Mouse (Mus musculus): Measurements from ENCODE around the gene Tle4. TPM values are rescaled to one million over a fixed set of nuclear protein-coding genes. Genes with fewer than 3 reads are reported as not detected.

The Tle4 gene
- total RNA-seq, 2 experiments from 2014 or later = 16.1 to 18.7 TPM

DNA sequence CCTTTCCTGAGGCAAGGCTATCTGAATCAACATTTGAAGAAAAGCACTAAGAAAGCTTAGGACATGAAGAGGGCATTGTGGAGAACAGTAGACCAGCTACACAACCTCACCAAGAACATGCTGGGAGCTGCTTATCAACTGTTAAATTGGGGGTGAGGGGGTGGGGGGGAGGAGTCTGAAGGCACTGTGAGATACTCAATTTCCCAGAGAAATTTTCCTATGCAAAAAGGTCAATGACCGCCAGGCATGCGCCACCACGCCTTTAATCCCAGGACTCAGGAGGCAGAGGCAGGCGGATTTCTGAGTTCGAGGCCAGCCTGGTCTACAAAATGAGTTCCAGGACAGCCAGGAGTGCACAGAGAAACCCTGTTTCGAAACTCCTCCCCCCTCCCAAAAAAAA, 65.0 kb downstream of the Tle4 start:
- no peak for DNase-seq (ENCODE audit: low spot score)

DNA sequence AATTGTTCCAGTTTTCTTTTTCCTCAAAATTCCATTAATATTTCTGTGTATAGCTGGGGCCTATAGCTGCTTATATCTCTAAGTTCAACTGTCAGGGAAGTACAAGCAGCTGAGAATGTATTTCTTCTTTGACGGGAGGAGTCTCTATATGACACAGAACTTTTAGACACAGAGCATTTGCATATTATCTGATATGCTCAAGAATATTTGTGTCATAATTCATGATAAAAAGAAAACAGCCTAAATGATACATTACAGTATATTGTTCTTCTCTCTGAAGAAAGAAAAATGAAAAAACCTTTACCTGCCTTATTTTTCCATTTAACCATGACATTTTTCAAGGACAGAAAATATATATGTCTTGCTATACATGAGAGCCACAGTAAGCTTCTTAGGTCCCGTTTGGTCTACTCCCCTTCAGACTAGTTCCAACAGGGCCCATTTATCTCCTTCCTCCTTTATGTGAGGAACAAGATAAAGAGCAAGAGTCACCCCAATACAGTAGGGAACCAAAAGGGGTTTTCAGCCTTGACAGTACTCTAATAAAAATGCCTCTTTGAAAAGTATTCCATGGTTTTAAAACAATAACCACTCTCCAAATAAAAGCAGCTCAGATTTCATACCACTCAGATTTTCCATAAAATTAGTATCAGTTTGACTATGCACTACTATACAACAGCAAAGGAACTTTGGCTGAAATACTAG, 77.6 kb downstream of the Tle4 start:
- DNase-seq (ENCODE audit: low spot score) = no peak

DNA sequence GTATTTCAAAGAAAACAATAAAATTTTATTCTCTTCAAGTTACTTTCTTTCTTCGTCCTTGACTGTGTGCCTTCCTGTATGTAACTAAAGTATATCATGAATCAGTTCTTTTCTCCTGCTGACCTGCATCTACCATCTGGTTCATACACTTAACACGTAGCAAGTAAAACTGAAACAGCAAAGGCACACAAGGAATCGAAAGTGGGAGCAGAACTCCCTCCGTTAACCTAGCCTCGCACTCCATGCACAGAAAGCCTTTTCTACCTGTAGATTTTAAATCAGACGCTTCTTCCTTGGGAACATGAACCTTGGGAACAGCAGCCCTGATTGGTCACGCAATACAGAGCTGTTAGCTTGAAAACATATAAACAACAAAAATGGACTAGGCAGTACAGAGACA, 78.7 kb downstream of the Tle4 start:
- DNase-seq (ENCODE audit: low spot score) = no peak

DNA sequence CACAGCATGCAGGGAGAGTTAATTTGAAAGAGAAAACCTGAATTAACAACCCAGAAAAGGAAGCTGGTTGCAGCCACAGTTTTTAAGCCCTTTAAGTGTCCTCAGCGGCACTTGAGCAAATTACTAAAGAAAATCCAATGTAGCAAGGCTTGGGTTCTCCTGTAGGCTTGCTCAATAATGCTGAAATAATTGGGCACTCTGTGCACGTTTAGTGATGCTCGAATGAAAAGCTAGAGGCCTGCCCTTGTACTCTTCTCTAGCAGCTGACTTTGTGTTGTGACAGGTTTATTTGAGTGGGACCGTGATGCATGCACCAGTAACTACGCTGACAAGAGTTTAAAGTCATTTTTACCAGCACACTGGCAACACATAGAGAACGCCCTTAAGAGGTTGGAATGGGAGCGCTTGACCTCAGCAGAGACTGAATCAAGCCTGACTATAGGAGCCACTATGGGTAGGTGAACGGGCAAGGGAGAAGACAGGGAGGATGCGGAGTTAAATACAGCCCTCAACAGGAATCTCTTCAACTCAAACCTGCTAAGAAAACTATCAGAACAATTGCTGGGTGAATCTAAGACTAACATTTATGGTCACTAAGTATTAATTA, 79.3 kb downstream of the Tle4 start:
- DNase-seq (ENCODE audit: low spot score) = no peak

DNA sequence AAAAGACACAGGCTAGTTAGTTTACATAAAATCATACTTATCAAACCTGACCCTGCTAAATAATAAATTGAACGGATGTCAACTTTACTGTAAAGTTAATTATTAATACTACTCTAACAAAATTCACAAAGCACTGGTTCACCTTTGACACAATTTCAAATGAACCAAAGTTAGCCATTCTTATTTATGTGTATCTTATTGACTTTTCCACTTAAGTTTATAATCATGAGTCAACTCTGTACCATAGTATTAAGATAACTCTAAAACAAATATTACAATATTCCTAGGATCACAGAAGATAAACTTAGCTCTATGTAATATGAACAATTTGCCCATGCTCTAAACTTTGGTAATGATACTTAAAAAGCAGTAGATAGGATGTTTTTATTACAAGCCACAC, 81.4 kb downstream of the Tle4 start:
- no peak for DNase-seq (ENCODE audit: low spot score)

DNA sequence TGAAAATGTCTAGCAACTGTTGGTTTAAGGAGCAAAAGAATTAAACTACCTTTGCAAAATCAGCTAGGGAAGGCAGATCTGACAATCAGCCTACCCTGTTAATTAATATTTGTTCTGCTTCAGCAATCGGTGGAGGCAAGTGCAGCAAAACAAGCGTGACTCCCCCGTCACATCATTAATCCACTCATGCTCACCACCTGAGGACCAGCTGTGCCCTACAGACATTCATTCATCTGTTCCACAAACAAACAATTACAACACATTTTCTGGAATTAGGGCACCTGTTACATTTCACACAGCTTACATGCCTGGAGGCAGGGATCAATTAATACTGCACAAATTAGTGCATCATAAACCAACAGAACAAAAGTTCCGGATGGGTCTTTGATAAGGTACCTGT, 89.0 kb downstream of the Tle4 start:
- DNase-seq (ENCODE audit: low spot score) = no peak

DNA sequence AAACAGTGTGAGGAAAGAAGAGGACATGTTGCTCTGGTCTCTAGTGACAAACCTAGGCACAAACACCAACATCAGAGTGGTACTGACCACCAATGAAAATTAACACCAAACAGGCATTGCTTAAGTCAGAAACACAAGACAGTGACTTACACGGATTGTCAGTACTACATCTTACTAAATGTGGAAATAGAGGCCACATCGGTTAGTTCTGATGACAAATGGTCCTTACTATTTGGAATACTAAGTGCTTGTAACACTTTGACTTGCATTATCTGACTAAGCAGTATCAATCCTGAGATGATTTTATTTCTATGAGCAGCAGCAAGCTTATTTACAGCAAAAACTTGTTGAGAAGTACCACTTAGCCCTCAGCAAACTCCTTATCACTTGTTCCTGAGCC, 89.9 kb downstream of the Tle4 start:
- no peak for DNase-seq (ENCODE audit: low spot score)

DNA sequence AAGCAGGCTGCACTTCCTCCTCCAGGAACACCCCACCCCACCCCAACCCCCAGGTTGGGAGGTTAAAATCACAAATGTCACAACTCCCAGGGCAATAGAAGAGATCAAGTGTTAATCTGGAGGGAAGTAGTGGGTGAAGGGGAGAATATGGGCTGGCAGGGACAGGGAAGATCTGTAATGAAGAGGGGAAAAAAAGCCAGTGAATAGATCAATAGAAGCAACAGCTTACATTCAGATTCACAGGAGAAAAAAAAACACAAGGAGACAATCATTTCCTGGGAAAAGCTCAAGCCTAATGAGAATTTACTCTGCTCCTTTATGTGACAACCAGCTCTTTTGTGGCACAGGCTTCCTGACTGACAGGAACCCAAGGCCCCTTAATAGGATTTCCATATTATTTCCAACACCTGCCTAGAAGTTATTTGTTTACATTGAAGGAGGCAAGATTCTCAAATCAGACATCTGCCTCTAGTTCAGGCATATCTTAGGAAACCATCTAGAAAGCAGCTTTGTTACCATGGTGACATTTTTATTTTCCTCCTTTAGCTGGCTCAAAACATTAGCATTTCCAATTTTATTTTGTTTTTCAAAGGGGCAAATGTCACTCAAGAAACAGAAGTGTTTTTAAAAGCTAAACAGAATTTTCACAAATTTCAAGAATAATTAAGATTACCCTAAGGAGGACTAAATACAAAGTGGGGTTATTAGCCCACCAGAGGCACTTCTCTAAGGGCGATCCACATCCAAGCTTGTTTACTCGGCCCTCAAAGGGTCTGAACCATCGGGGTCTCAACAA, 90.8 kb downstream of the Tle4 start:
- DNase-seq (ENCODE audit: low spot score) = no peak

DNA sequence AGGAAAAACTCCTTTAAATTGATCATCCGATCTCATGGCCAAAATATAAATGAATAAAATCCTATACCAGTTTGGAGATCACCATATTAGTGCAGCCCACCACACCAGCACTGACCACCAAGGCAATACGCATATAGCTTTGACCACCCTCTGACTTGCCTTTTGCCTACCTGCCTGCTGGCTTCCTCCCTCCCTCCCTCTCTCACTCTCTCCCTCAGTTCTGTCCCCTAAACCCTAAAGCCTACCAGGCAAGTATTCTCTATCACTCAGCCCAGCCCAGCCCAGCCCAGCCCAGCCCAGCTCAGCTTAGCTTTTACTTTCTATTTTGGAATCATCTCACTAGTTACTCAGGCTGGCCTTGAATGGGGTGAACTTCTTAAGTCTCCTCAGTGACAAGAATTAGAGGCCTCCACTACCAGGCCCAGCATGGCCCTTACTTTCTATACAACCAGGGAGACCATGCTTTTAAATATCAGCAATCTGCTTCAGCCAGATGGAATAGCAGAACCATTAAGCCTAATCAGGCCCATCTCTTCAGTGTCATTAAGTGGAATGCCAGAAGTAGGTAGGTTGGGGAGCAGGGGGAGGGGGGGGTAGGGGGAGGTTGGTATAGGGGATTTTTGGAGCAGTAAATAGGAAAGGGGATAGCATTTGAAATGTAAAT, 91.8 kb downstream of the Tle4 start:
- DNase-seq (ENCODE audit: low spot score) = no peak

DNA sequence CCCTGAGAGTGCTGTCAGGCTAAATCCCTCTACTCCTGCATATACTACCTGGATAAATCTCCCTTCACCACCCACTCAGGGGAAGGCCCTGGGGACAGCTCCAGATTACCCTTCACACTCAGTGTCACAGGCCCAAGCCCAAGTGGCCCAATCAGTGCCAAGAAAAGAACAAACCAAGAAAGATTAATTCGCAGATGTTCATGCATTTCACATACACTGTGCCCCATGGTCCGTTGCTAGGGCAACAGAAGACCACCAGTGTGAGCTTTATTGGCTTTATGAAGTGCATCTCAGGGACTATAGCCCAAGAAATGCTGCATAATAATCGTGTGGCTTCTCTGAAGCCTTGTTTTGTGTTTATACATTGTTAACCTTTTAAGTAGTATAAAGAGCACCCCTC, 92.5 kb downstream of the Tle4 start:
- no peak for DNase-seq (ENCODE audit: low spot score)

DNA sequence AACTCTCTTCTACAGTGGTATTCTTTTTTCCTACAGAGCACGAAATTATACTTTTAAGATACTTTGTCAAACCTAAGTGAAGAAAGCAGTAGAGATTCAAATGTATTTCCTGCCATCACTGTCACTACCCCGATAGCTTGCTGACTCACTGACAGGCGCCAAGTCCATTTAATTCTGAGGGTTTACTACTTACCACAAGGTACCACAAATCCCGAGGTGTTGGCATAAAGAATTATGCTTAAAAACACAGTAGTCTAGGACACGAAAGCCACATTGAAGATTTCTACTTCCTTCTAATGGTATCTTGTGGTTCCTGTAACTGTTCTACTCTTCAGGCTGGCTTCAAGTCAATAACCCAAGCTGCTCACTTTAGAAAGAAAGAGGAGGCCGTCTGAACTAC, 94.0 kb downstream of the Tle4 start:
- no peak for DNase-seq (ENCODE audit: low spot score)

DNA sequence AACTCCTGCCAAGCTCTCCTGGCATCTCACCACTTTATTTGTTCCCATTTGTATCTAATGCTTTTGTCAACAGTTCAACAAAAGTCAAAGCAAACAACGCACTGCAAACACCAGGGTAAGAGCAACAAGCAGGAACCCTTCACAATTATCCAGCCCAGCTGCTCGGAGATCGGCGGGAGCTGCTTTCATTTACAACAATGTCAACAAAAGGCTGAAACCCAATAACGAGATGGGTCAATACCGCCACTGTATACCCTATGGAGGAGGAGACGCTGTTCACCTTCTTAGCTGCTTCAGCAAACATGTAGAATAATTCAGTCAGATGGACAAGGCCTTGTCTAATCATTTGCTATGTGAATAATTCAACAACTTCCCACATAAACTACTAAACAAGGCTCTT, 95.6 kb downstream of the Tle4 start:
- no peak for DNase-seq (ENCODE audit: low spot score)

DNA sequence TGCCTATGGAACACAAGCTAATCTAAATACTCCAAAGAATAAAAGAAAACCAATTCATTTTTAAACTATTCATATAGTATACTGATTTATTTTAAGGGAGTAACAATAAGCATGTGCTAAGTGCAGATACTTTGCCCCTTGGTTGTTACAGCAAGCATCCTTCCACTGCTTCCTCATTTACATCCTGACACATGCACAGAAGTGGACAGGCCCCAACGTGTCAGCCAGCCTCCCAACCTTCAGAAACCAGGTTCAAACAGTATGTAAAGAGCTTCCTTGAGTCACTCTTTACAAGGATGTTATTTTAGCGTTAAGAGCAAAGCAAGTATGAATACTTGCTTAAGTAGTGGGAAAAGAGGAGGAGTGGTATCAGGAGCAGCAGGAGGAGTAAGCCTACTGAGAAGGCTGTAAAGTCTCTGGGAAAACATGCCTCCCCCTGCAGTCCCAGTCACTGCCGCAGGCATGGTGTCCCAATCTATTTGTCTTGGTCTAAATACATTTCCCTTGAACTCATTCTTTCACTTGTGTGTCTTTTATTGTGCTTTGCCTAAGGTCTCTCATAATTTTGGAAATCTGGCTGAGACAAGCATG, 97.9 kb downstream of the Tle4 start:
- no peak for DNase-seq (ENCODE audit: low spot score)

DNA sequence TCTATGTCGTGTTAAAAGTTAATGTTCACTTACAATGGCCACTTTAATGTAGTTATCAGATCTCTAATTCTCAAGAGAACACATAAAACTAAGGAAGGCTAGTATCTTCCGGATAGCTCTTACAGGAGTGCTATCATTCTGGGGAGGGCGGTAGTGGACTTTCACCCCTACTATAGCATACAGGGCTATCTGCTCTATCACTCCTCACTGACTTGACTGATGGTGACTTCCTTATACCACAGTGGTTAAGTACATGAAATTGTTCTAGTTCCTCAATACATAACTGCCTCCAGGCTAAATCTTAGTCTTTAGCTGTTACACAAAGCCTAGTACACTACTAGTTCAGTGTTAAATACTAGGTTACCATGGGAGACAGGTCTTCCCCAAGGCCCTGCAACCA, 104.8 kb downstream of the Tle4 start:
- no peak for DNase-seq (ENCODE audit: low spot score)

DNA sequence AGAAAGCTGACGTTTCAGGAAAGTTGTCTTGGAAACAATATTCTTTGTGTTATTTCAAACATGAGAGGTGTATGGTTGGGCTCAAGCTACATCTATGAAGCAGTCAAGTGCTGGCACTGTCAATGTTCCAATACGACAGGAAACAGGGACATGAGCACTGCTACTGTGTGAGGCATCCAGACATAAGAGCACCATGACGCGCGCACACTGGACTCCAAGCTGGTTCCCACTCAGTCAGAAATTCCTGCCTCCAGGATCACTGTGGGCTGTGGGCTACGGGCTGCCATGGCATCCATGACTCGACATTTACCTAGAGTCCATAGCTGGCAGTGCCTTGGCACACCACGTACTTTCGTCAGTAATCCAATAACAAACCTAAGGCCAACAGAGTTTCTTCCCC, 110.7 kb downstream of the Tle4 start:
- no peak for DNase-seq (ENCODE audit: low spot score)

DNA sequence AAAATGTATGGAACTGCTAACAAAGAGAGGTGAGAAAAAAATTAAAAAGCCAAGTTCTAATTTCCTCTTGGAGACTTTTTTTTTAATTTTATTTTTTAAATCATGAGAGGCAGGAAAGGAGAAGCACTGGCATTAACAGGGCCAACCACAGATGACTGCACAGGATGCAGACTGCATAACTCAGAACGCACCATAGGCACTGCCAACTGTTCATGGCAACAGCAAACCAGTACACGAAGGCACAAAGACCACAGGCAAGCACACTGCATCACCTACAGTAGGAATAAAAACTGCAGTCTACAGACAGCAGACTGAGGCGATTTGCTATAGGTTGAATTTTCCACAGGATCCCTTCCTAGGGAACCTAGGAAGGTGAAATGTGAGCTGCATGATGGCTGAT, 112.7 kb downstream of the Tle4 start:
- no peak for DNase-seq (ENCODE audit: low spot score)

DNA sequence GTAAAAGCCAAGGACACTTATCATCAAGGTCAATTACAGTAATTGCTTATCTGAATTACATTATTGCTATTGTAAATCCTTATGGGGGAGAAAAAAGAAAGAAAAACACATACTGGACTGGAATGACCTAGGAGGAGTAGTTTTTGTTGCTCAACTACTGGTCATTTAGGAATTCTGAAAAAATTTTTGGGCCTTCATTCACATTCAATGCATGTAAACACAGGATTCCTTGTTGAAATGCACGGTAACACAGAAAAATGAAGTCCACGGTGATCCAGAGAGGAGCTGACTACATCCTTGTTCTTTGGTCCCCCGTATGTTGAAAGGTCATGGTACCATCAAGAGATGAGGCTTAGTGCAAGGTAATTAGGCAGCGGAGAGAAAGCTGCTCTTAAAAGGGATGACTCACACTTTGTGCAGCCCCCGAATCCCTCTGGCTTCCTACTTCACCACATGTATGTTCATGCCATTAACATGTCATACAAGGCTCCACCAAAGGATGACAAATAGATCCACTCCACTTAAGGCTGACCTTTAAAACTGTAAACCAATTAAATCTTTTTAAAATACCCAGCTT, 115.2 kb downstream of the Tle4 start:
- no peak for DNase-seq (ENCODE audit: low spot score)

DNA sequence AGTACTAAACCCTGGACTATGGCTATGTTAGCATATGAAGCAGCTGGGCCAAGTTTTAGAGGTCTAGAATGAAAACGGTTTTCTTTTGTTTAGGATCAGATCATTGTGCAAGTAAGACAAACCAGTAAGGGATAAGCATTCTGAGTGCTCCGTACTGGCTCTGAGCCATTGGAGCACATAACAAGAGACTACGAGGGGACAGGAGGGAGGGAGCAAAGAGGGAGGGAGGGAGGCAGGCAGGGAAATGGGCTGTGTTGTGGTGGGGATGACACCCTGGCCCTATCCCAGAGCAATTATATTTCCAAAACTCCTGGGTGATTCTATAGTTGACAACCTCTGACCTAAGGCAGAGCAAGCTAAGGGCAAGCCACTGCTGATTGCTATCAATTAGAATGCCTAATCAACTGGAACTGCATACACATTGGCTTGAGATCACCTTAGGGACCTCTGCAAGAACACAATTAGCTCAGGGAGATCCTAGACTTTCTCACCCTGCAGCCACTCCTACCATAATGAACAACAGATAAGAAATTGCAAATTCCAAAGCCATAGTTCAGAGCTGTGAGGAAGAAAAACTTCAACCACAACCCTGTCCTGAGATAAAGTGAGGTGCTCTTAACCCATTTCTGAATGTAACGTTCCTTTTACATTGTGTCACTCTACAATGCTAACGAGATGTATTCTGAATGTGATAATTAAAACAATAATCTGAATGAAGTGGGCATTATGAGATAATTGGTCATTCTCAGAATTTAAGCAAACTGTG, 115.9 kb downstream of the Tle4 start:
- no peak for DNase-seq (ENCODE audit: low spot score)

DNA sequence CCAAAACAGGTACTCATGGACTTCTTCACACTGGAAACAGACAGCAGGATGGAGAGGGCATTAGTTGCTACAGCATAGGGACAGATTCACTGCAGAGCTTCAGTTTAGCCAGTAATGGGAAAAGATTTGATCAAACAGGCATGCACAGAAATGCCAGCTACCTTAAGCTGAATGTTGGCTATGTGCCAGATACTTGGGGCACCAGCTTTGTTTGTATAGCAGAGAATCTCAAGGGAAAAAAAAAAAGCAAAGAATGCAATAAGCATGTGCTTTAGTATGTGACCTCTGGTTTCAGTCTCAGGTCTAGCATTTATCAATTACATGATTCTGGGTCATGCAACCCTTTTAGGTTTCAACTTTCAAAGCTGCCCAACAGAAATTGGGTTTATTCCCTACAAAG, 118.1 kb downstream of the Tle4 start:
- DNase-seq (ENCODE audit: low spot score) = no peak

DNA sequence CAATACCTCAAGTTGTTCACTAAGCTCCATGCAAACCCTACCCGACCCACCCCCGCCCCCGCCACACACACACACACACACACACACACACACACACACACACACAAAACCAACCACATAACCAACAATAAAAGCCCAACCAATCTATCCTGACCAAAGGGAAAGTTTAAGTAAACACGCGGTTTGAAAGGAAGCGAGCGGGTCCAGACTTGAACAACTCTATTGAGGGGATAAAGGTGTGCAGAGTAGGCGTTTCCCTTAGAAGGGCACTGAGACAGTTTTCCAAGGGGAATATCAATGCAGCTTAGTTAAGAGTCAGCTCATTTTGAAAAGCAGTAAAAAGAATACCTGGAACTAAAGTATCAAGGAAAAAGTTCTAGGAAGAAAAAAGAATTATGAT, 128.5 kb downstream of the Tle4 start:
- no peak for DNase-seq (ENCODE audit: low spot score)

DNA sequence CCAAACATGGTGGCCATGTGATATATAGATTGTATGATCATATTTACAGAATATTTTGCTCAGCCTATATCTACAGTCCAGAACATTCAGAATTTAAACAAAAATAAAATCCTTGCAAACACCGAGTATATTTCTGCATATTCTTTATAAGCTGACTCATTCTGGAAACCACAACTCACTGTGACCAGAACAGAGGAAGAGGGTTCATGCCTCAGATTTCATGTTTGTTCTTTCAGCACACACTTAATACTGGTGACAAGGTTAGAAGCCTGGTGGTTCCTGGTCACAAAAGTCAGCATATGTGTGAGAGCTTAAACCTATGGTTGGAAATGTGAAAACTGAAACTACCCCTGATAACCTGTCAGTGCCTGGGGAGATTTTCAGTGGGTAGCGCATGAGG, 129.1 kb downstream of the Tle4 start:
- DNase-seq (ENCODE audit: low spot score) = no peak

Measured in gastrocnemius, adult 18-20 months (tissue).